Mouse (Mus musculus) lung, embryonic 14.5 days (tissue): ENCODE data around the gene 1700012B07Rik. TPM values are rescaled to one million over a fixed set of nuclear protein-coding genes. Genes with fewer than 3 reads are reported as not detected.
A peak's percentile ranks its signal among the peaks of the same experiment; 100 is the strongest.

Experiments used
- ATAC-seq: fragments of 200-750 bp; cut with Nextera tagmentation; 2 replicates; pipeline ENCODE4 v1.8.0; 2017; ENCODE audit warnings: mild to moderate bottlenecking, moderate TSS enrichment, moderate library complexity; ENCODE audit not compliant: insufficient read depth
- DNase-seq: peaks from one replicate; pipeline ENCODE4 v3.0.0-alpha.2; 2015
- H3K27ac ChIP-seq: fragments of 300-500 bp; sonication (generic); 2 replicates; pipeline ENCODE4 v1.5.1; 2014; ENCODE audit warnings: low read depth, mild to moderate bottlenecking, moderate library complexity
- H3K27me3 ChIP-seq: fragments of 300-500 bp; sonication (generic); 2 replicates; pipeline ENCODE4 v1.6.1; 2014; ENCODE audit warnings: low read length, control low read depth; ENCODE audit not compliant: insufficient read depth
- H3K36me3 ChIP-seq: fragments of 300-500 bp; sonication (generic); 2 replicates; pipeline ENCODE4 v1.6.1; 2014; ENCODE audit warnings: control low read depth; ENCODE audit not compliant: insufficient read depth
- H3K4me1 ChIP-seq: fragments of 300-500 bp; sonication (generic); 2 replicates; pipeline ENCODE4 v1.6.1; 2014; ENCODE audit warnings: antibody characterized with exemption, control low read depth; ENCODE audit not compliant: insufficient read depth
- H3K4me2 ChIP-seq: fragments of 300-500 bp; sonication (generic); 2 replicates; pipeline ENCODE4 v1.6.1; 2014; ENCODE audit warnings: mild to moderate bottlenecking
- H3K4me3 ChIP-seq: fragments of 300-500 bp; sonication (generic); 2 replicates; pipeline ENCODE4 v1.5.1; 2014; ENCODE audit warnings: low read depth, low read length
- H3K9ac ChIP-seq: fragments of 300-500 bp; sonication (generic); 2 replicates; pipeline ENCODE4 v1.6.1; 2014
- H3K9me3 ChIP-seq: fragments of 300-500 bp; sonication (generic); 2 replicates; pipeline ENCODE4 v1.6.1; 2016; ENCODE audit warnings: low read depth, low read length, control low read depth
- CTCF ChIP-seq: IDR thresholded peaks from 2 replicates; pipeline ENCODE4 v1.5.1; 2016; ENCODE audit warnings: antibody characterized with exemption, low read depth
- WGBS: fragments of 180-500 bp; shearing (Covaris S2); extraction: QIAGEN DNeasy Blood & Tissue Kit; methylation state at CpG from one replicate; pipeline ENCODE4 v1.1.7; 2014; 5-methylcytosine and 5-hydroxymethylcytosine counted together
- polyA plus RNA-seq: library from polyadenylated mRNA; unstranded; fragments of >200 nt; fragmentation: Nextera tagmentation; extraction: Ambion mirVana; gene quantifications from 2 replicates; pipeline ENCODE4 v1.2.1, GENCODE M21; 2014

The 1700012B07Rik gene
- polyA plus RNA-seq, 1 experiment from 2014 or later, result not detected

- Histone ChIP-seq H3K4me1 (peaks cover 12% of the 10 kb centered on the region; the same call in 1 of the 2 replicates), H3K4me2 (no peak overlapping the region), H3K9me3 (no peaks in the 10 kb centered on the region), H3K27me3 (no peaks in the 10 kb centered on the region), H3K27ac (peak overlapping the region; percentile 12; the same call in 1 of the 2 replicates), H3K9ac (no peak overlapping the region), H3K4me3 (no peak overlapping the region), H3K36me3 (no peaks in the 10 kb centered on the region)
- ATAC-seq, result 0 out of 2 replicates have a peak, but pooled peaks have one; percentile 42
- 37% methylated on average over 4 of the region's 4 CpGs for WGBS
- TF ChIP-seq CTCF, result no peak
- DNase-seq, result peak; percentile 59
Measured at GRCm38 (mm10) chr11:109845601-109846000, 17.8 kb upstream of the 1700012B07Rik start.

GRCm38 (mm10) chr11:109844466-109844865 is 16.6 kb upstream of the 1700012B07Rik start:
- DNase-seq (peak; percentile 57), ATAC-seq (no peak)
- no peak overlapping the region for H3K4me3 ChIP-seq
- no peak overlapping the region for H3K27ac ChIP-seq
- no peaks in the 10 kb centered on the region for H3K27me3 ChIP-seq
- WGBS, result 49% methylated on average over 5 of the region's 5 CpGs
- no peak for TF ChIP-seq CTCF
- peaks cover 12% of the 10 kb centered on the region; the same call in 1 of the 2 replicates for H3K4me1 ChIP-seq
- no peaks in the 10 kb centered on the region for H3K36me3 ChIP-seq
- H3K9ac ChIP-seq, result no peak overlapping the region
- H3K4me2 ChIP-seq, result no peak overlapping the region
- no peaks in the 10 kb centered on the region for H3K9me3 ChIP-seq

- H3K27me3 ChIP-seq, result no peaks in the 10 kb centered on the region
- 0 out of 2 replicates have a peak, but pooled peaks cover 3% of the 10 kb centered on the region for H3K4me1 ChIP-seq
- DNase-seq (peak; percentile 78), ATAC-seq (peak; percentile 66; the same call in 1 of the 2 replicates)
- H3K4me3 ChIP-seq, result no peak overlapping the region
- H3K9ac ChIP-seq, result no peak overlapping the region
- no peak overlapping the region for H3K27ac ChIP-seq
- WGBS, result 40% methylated on average over 5 of the region's 5 CpGs
- no peak for TF ChIP-seq CTCF
- no peak overlapping the region for H3K4me2 ChIP-seq
- H3K36me3 ChIP-seq, result no peaks in the 10 kb centered on the region
- H3K9me3 ChIP-seq, result no peaks in the 10 kb centered on the region; the same call in 1 of the 2 replicates
Measured at GRCm38 (mm10) chr11:109830368-109830767, 2.5 kb upstream of the 1700012B07Rik start.

- ATAC-seq (no peak), DNase-seq (no peak)
- Histone ChIP-seq H3K9me3 (no peaks in the 10 kb centered on the region; the same call in 1 of the 2 replicates), H3K27me3 (no peaks in the 10 kb centered on the region), H3K4me1 (no peaks in the 10 kb centered on the region; the same call in 1 of the 2 replicates), H3K4me3 (no peak overlapping the region), H3K4me2 (no peak overlapping the region), H3K27ac (0 out of 2 replicates have a peak overlapping the region, but pooled peaks have one; percentile 5), H3K36me3 (no peaks in the 10 kb centered on the region), H3K9ac (no peak overlapping the region)
- TF ChIP-seq CTCF, result no peak
- 41% methylated on average over 6 of the region's 6 CpGs for WGBS
Measured at GRCm38 (mm10) chr11:109822280-109822679, 5.6 kb downstream of the 1700012B07Rik start.

- peak overlapping the region; percentile 63 for H3K27ac ChIP-seq
- H3K4me1 ChIP-seq, result no peaks in the 10 kb centered on the region; the same call in 1 of the 2 replicates
- no peak for TF ChIP-seq CTCF
- DNase-seq (peak; percentile 76), ATAC-seq (peak; percentile 89)
- no peak overlapping the region for H3K4me2 ChIP-seq
- H3K9ac ChIP-seq, result no peak overlapping the region
- no peaks in the 10 kb centered on the region for H3K27me3 ChIP-seq
- no peaks in the 10 kb centered on the region for H3K36me3 ChIP-seq
- no peaks in the 10 kb centered on the region for H3K9me3 ChIP-seq
- H3K4me3 ChIP-seq, result no peak overlapping the region
- 44% methylated on average over 3 of the region's 3 CpGs for WGBS
Measured at GRCm38 (mm10) chr11:109817405-109817804, 10.4 kb downstream of the 1700012B07Rik start.

GRCm38 (mm10) chr11:109816911-109817310 is 10.9 kb downstream of the 1700012B07Rik start:
- Histone ChIP-seq H3K4me1 (no peaks in the 10 kb centered on the region; the same call in 1 of the 2 replicates), H3K4me3 (no peak overlapping the region), H3K36me3 (no peaks in the 10 kb centered on the region), H3K27me3 (no peaks in the 10 kb centered on the region), H3K9me3 (no peaks in the 10 kb centered on the region), H3K27ac (peak overlapping the region; percentile 63), H3K4me2 (no peak overlapping the region), H3K9ac (no peak overlapping the region)
- TF ChIP-seq CTCF, result no peak
- DNase-seq (peak; percentile 38), ATAC-seq (peak; percentile 64; the same call in 1 of the 2 replicates)
- WGBS, result 52% methylated on average over 1 of the region's 1 CpGs

GRCm38 (mm10) chr11:109811721-109812120 is 16.1 kb downstream of the 1700012B07Rik start:
- Histone ChIP-seq H3K4me3 (no peak overlapping the region), H3K4me1 (no peaks in the 10 kb centered on the region), H3K4me2 (no peak overlapping the region), H3K9ac (no peak overlapping the region), H3K27me3 (no peaks in the 10 kb centered on the region), H3K9me3 (no peaks in the 10 kb centered on the region), H3K27ac (no peak overlapping the region), H3K36me3 (no peaks in the 10 kb centered on the region)
- ATAC-seq, result no peak
- TF ChIP-seq CTCF, result no peak
- peak; percentile 80 for DNase-seq
- WGBS, result 29% methylated on average over 2 of the region's 2 CpGs
